Mouse (Mus musculus): Measurements from ENCODE around the gene Nsl1.

- TF ChIP-seq EP300 (IDR thresholded peaks at IDR 0.05) (no peak), CTCF (IDR thresholded peaks at IDR 0.05) (no peak)
Observed at GRCm38 (mm10) chr1:191109907-191110306, 47.1 kb downstream of the Nsl1 start.

Data from lung, postnatal 0 days (tissue).